Mouse (Mus musculus): Measurements from ENCODE around the gene Eid3.

DNA sequence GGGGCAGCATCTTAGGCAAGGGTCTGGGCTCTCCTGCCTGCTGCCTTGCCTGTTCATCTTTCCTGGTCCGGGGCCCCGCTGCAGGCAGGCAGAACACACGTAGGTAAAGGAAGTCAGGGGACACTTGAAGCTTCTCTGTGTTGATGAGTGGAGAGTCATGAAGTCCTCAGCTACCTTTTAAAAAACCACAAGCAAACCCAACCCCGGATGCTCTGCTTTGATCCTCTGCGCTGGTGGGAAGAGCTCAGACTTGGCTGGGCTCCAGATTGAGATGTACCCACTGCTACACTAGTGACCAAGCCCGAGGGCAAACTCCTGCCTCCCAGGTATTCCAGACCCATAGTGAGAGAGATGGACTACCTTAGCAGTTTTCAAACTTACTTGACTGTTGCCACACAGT is 20.9 kb downstream of the Eid3 start:
- TF ChIP-seq GATA1 (IDR thresholded peaks at IDR 0.05; ENCODE audit: borderline replicate concordance, low read length) = no peak
- no peak for TF ChIP-seq FLI1 (IDR thresholded peaks at IDR 0.05; ENCODE audit: low read length)

All from megakaryocyte, embryonic 14.5 days (primary cell).